Mouse (Mus musculus) CH12.LX (cell line): Measurements from ENCODE around the gene Cryzl2.

ENCODE experiments used
- EP300 ChIP-seq: IDR thresholded peaks from 2 replicates; pipeline ENCODE4 v1.6.1; 2011; ENCODE audit warnings: low read length, improper control_type of control experiment
- USF1 ChIP-seq: IDR thresholded peaks from 2 replicates; pipeline ENCODE4 v1.6.1; 2014; ENCODE audit warnings: low read depth, mild to moderate bottlenecking, inconsistent platforms, low read length, improper control_type of control experiment
- ZNF384 ChIP-seq: IDR thresholded peaks from 2 replicates; pipeline ENCODE4 v1.6.1; 2012; ENCODE audit warnings: low read depth, low read length, improper control_type of control experiment, inconsistent platforms

- TF ChIP-seq USF1 (no peak), EP300 (no peak), ZNF384 (no peak)
Measured at GRCm38 (mm10) chr1:157480901-157481300, 22.5 kb downstream of the Cryzl2 start.
